Mouse (Mus musculus) natural killer cell, adult 2 months (primary cell): ENCODE results near the gene Tnfsf10.

Experiments
- DNase-seq, 2 experiments: peaks; one replicate each; pipeline ENCODE4 v3.0.0; 2022; ENCODE audit warnings: low spot score in 2 of 2

Tnfsf10 gene

GRCm38 (mm10) chr3:27371276-27371621 lies 54.4 kb downstream of the Tnfsf10 start, which contains the start of gene Ghsr:
TSS of gene Ghsr (plus strand) at chr3:27371351.
- no peak for DNase-seq

- no peak for DNase-seq
Measured at GRCm38 (mm10) chr3:27371725-27372650, 55.2 kb downstream of the Tnfsf10 start.

- no peak for DNase-seq
Measured at GRCm38 (mm10) chr3:27374396-27374795, 57.6 kb downstream of the Tnfsf10 start.

- no peak for DNase-seq
Measured at GRCm38 (mm10) chr3:27377935-27378334, 61.1 kb downstream of the Tnfsf10 start.

GRCm38 (mm10) chr3:27384836-27385235 lies 68.0 kb downstream of the Tnfsf10 start:
- DNase-seq = no peak

GRCm38 (mm10) chr3:27389923-27390322 lies 73.1 kb downstream of the Tnfsf10 start:
- no peak for DNase-seq
